Comparison of ENCODE assay signal across 16 mouse cellular contexts in genomic region chr16:94837881-94838280, GRCm38 (mm10).
"Had no signal": no experiment of that assay in that cellular context is flagged by ENCODE, and none has a peak within 500 bp of the region (broad histone marks: within the 10 kb centered on the region; RNA-seq: fewer than 3 reads in every experiment).

No protein-coding gene starts in this region.

- DNase-seq: kidney, adult 8-10 months; kidney, postnatal 10 days; lung, postnatal 14 days; right cerebral cortex, postnatal 14 days; thymus, adult 2 months; thymus, postnatal 25 days had no signal

- ATAC-seq: intestine, embryonic 16.5 days had no signal

- H3K9ac ChIP-seq: liver, embryonic 15.5 days; lung, embryonic 15.5 days; midbrain, embryonic 12.5 days; neural tube, embryonic 12.5 days; stomach, embryonic 15.5 days had no signal

- H3K4me2 ChIP-seq: liver, embryonic 11.5 days; liver, embryonic 15.5 days; lung, embryonic 15.5 days; midbrain, embryonic 12.5 days; neural tube, embryonic 12.5 days; stomach, embryonic 15.5 days had no signal

- H3K4me3 ChIP-seq: limb, embryonic 10.5 days; liver, embryonic 15.5 days; lung, embryonic 15.5 days; megakaryocyte, embryonic 14.5 days; midbrain, embryonic 12.5 days; neural tube, embryonic 12.5 days; stomach, embryonic 15.5 days had no signal

- H3K27ac ChIP-seq: limb, embryonic 10.5 days; liver, embryonic 15.5 days; lung, embryonic 15.5 days; macrophage; midbrain, embryonic 12.5 days; neural tube, embryonic 12.5 days; stomach, embryonic 15.5 days had no signal

- H3K4me1 ChIP-seq: liver, embryonic 15.5 days; midbrain, embryonic 12.5 days; neural tube, embryonic 12.5 days had no signal

- H3K36me3 ChIP-seq: limb, embryonic 10.5 days; liver, embryonic 15.5 days; lung, embryonic 15.5 days; midbrain, embryonic 12.5 days; neural tube, embryonic 12.5 days; stomach, embryonic 15.5 days had no signal

- H3K27me3 ChIP-seq: liver, embryonic 15.5 days; lung, embryonic 15.5 days; midbrain, embryonic 12.5 days; neural tube, embryonic 12.5 days; stomach, embryonic 15.5 days had no signal

- H3K9me3 ChIP-seq: limb, embryonic 10.5 days; liver, embryonic 15.5 days; lung, embryonic 15.5 days; midbrain, embryonic 12.5 days; neural tube, embryonic 12.5 days; stomach, embryonic 15.5 days had no signal
